Mouse (Mus musculus): ENCODE results near the gene Kcnd3. TPM values are rescaled to one million over a fixed set of nuclear protein-coding genes. Genes with fewer than 3 reads are reported as not detected.

Kcnd3 gene
- total RNA-seq, 2 experiments from 2014 or later: 40.5 to 43.4 TPM

DNA sequence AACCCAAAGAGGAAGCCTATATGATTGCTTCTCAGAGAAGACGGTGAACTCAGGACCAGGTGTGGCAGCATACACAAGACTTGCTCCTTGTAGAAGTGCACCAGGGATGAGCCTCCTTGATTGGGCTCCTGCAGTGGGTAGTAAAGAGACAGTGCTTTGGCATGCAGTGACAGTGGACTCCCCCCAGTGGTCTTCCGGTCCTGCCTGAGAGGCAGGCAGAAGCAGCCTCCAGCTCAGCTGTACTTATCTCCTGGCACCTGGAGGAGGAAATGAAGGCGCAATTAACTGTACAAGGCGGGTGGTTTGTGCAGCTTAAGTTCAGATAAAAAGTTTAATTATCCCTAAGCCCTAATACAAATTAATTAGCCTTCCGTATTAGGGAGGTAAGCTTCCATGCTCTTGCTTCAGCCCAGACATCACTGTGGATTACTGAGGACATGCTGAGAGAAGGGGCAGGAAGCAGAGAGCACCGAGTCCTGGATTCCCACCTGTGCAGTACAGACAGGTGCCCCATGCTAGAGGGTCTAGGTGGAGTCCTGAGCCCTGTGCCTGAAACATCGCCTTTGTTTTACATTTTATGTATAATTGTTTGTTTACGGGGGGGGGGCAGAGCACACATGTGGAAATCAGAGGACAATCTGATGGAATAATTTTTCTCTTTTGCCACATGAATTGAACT, 196.9 kb downstream of the Kcnd3 start:
- no peak for DNase-seq (ENCODE audit: low spot score in 2 of 2)

DNA sequence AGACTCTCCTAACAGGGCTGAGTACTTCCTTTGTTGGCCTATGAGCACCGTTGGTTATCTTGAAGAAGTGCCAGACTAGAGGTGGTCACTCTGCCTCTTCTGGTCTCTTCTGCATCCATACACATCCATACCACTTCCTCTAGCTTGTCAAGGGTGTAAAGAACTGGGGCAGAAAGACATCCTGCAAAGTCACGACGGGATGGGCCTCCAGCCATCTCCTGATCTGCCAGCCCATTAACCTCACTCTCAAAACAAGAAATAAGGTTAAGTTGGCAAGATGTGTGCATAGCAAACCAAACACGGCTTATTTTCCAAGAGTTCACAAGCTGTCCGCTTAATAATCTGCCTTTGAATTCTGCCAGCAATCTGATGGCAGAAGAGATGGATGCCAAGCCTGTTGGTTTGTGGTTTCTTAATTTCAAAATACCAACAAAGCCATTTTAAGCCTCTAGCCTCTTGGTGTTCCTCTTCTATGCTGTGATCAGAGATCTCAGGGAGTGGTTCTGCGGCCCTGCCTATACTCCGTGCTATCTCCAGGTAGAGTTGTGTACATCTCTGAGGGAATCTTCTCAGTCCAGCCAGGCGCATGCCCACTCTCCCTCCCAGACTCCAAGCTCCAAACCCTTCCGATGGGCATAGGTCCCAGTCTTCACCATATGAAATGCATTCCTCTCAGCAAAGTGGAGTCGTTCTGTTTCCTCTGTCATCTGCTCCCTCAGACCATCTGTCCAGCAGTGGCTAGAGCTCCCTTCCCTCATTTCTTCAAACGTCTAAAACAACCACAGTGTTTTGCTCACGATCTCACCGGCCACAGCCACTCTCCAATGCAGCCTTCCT, 201.6 kb downstream of the Kcnd3 start:
- peak in 1 of 2 experiments; percentile 36 for DNase-seq (ENCODE audit: low spot score in 2 of 2)

DNA sequence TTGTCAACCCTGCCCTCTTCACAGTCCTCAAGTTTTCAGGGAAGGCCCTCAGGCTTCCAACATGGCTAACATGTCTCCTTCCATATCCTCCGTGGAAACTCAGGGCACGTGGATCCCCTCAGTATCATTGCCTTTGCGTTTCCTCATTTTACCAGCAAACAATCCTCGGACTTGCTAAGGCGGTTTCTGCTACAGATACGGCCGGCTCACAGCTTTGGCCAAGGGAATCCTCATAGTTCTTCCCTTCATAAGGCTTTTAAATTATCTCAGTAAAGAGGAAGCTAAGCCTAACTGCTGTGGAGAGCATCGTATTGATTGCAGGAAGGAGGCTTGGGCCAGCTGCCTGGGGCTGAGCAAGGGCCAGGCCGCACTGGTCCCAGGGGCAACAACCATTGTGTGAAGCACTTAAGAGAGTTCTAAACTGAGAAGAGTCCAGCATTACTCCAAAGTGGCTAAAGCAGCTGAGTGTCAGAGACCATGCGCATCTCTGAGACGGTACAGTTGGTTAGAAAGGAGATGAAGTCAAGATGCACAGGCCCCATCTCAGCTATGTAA, 203.0 kb downstream of the Kcnd3 start:
- DNase-seq (ENCODE audit: low spot score in 2 of 2): no peak

DNA sequence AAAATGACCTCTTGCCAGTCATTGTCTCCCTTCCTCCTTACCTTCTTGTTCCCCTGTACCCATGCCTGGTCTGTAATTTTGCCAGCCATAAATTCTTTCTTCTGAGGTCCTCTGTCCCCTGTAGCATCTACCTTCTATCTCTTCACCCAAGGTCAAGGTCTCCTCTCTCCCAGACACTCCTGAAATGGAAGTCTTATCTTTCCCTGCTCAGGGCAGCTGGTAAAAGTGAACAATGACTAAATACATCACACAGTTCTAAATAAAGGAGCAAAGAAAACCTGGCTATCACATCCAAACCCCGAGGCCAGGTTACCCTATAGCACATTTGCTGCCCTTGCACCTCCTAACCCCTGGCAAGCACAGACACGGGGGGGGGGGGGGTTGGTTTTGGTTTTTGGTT, 208.4 kb downstream of the Kcnd3 start:
- DNase-seq (ENCODE audit: low spot score in 2 of 2): no peak

DNA sequence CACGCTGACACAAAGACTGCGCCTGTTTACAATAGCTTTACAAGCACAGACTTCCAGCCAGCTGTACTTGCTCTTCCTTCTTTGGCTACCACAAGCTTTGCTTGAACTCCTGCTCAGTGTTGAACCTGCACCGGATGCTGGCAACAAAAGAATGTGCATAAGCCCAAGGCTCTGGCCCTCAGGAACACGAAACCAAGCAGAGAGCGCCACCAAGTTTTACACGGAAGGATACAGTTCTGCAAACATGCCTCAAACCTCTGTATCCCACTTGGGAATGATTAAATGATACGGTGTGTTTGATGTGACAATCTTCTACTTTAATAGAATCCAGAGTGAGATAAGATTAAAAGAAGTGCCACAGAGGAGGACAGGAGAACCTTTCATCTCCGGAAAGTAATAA, 210.9 kb downstream of the Kcnd3 start:
- DNase-seq (ENCODE audit: low spot score in 2 of 2): no peak

DNA sequence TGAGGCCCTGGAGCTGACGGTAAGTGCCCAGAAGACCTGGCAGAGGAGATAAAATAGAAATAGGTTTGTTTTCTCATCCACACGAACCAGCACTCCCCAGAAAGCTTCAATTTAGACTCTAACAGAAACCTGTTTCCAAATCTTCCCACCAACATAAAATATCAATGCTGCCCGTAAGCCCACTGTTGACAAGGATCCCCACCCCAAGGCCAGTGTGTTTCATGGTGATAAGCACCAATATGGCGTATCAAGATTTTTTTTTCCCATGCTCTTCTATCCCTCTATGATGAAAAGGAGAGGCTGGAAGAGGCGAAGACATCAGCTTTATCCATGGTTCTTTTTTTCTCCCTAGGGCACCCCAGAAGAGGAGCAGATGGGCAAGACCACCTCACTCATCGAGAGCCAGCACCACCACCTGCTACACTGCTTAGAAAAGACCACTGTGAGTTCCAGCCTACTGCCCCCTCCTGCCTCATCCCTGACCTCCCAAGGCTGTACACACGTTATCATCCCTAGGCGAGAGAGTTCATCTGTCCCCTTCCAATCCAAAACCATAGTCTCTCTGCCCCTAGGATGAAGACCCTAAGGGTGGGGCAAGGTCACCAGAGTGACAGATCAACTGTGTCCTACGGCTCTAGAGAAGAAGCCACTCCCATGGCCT, 213.1 kb downstream of the Kcnd3 start:
- DNase-seq (ENCODE audit: low spot score in 2 of 2): no peak

DNA sequence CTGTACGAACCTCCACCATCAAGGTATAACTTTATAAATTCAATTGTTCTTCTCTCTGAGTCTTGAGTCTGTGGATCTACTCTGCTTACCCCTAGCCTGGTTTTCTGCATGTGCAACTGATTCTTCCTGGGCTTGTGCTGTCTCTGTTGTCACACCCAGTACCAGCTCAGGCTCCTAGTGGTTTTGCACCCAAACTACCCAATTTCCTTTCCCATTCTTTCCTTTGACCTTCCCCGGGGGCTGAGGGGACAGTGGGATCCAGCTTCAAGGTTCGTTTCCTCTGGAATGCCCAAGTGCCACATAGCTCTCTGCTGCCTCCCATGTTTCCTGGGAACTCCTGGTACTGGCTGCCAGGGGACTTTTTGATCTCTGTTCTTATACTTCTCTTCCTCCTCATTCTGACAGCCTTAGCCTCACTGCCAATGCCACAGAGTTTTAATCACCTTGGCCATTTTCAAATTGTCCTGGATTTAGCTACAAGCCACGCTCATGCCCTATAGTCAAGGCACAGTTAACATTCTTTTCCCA, 214.9 kb downstream of the Kcnd3 start:
- no peak for DNase-seq (ENCODE audit: low spot score in 2 of 2)

DNA sequence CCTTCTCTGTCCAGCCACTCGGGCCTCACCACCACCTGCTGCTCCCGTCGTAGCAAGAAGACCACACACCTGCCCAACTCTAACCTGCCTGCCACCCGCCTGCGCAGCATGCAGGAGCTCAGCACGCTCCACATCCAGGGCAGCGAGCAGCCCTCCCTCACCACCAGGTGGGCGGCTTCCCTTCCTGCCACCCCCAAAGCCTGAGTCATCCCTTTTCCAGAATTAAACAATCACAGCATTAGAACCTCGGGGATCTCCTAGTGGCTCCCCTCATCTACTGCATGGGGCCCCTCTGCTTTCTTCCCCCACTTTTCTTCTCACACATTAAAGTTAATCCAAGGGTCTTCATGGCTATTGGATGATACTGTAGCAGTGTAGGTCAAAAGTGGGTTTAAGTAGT, 216.0 kb downstream of the Kcnd3 start:
- no peak for DNase-seq (ENCODE audit: low spot score in 2 of 2)

DNA sequence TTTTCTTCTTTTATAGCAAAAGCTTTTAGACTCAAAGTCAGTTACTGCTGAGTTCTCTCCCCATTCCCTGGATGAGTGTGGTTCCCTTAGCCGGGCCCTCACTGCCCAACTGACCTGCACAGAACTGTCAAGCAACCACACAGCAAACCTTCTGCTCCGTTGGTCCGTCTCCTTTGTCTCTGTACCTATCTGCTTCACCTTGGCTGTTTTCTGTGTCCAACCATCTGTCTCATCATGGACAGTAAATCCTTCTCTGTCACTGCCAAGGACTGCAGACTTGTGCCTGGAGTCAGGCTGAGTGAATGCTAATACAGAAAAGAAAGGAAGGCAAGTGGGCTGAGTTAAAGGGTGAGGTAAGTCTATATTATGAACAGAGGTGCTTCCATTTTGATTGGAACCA, 217.6 kb downstream of the Kcnd3 start:
- DNase-seq (ENCODE audit: low spot score in 2 of 2): no peak

DNA sequence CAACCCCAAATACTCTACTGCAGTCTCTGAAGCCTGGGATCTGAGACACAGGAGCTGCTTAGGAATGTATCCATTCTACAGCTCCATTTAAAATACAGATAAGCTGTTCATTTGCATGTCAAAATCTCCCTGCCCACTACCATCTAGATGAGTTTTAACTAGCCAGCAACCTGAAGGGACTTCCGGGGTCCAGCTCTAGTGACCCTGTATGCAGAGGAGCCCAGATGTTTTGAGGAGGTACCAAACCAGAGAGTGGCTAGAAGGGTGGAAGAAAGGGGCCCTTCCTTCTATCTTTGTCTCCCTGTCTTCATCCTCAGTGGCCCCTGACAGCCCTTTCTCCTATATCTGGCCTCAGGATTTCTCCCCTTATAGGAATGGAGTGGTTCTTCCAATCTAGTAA, 218.7 kb downstream of the Kcnd3 start:
- DNase-seq (ENCODE audit: low spot score in 2 of 2): no peak

DNA sequence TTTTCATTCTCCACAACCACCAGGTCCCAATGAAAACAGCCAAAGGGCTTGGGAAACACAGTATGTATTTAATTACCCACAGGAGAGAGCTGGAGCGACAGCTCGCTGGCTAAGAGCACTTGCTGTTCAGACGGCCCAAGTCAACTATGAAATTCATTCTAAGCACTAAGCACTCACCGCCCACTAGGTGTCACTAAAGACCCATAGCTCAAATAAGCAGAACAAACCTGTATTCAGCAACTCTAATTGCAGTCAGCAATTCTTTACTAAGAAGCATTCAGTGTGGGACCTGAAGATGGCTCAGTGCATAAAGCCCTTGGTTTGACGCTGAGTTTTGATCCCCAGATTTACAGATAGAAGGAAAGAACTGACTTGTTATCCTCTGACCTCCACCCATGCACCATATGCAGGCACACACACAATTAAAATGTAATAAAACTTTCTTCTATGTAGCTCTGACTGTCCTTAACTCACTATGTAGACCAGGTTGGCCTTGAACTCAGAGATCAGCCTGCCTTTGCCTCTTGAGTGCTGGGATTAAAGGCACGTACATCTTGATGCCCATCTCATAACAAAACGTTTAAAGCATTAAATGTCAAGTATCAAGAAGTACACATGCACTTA, 222.6 kb downstream of the Kcnd3 start:
- DNase-seq (ENCODE audit: low spot score in 2 of 2): peak; percentile 59 to 76

DNA sequence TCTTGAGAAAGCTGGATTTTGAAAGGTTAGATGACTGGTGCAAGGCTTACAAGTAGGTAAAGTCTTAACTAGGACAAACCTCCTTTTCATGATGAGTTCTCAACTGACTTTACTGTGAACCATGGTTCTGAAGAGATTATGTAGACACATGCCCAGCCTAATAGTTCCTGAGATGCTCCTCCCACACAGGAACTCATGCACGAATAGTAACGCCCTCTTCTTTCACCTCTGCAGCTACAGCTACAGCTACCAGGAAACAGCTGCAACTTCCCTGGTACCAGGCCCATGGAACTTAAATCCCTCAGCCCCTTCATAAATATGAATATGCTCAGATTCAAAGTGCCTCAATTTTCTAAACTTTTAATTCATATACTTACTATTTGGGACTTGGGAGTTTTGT, 223.8 kb downstream of the Kcnd3 start:
- DNase-seq (ENCODE audit: low spot score in 2 of 2): no peak

DNA sequence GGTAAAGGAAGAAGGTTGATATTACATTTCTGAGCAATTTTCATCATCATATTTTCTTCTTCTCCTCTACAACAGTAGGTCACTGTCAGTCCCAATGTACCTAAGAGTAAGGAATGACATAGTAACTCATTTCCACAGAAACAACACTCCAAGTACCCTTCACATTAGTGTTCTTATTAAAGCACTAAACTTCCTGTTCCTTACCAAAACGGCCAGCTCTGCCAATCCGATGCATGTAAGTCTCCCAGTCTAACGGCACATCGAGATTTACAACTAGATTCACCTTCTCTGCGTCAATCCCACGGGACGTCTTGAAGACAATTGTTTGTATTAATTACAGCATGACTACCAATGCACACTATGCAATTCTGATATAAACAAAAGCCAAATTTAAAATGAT, 228.2 kb downstream of the Kcnd3 start:
- no peak for DNase-seq (ENCODE audit: low spot score in 2 of 2)

DNA sequence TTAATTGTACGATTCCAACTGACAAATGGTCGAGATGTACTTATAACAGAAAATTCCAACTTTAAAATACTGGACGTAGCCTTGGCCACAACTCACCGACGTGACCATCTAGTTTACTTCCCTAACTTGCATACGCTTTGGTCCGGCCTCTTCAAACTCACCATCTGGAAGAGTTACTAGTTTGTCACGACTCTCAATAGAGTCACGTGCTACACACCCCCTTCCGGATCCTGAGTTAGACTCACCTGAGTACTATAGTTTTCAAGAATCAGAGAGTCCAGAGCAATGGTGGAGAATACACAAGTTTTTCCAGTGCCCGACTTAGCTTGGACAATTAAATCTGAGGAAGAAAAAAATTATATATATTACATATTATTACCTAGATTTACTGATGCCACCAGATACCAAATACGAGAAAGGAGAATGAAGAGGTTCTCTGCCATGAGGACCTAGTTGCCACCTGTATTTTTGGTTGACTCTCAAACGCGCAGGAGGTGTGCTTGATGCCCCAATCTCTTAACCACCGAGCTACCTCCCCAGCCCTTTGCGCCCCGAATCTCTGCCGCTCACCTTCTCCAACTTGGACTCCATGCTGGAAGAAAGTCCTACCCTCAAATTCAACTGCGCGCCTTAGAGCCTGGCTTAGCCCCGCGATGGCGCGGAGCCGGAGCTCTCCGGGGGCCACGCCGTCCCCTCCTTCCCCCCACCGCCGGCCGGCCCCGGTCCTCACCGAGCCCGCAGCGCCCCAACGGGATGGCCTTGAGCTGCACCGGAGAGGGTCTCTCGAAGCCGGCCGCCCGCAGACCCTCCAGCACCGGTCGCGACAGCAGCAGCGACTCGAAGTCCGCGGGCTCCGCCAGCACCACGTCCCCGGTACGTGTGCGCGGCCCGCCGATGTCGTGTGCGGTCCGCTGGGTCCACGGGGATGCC, 234.5 kb downstream of the Kcnd3 start:
- no peak for DNase-seq (ENCODE audit: low spot score in 2 of 2)

DNA sequence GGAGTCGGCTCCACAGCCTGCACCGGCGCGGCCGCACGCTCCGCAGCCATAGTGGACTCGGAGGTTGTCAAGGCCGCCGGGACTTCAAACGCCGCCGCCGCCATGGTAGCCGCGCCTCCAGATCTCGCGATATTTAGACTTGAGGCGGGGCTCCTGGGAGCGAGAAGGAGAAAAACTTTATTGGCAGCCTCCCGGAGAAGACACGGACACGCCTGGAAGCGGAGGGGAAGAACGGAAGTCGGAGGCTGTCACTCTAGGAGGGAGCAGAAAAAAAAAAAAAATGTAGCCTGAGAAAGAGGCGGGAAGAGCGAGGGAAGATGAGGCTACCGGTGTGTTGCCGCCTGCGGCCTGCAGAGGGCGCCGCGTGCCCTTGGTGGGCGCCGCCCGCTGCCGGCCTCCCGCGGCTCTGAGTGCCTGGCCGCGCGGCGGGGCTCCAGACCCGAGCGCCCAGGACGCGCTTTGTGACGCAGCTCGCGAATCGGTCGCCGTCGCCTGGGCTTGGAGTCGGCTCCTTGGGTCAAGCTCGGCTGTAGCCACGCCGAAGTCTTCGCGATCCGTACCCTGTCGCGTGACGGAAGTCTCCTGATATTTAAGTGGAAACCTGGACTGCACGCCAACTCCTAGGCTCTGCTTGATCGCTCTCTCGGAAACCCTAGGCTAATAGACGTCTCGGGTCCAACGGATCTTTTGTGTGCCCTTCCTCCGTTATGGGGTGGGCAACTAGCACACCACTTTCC, 235.4 kb downstream of the Kcnd3 start, which contains the start of gene Ddx20:
Gene Ddx20, minus strand, starts transcription at position 251 of the 737 bp plus-strand sequence.
- DNase-seq (ENCODE audit: low spot score in 2 of 2): peak; percentile 90 to 94

DNA sequence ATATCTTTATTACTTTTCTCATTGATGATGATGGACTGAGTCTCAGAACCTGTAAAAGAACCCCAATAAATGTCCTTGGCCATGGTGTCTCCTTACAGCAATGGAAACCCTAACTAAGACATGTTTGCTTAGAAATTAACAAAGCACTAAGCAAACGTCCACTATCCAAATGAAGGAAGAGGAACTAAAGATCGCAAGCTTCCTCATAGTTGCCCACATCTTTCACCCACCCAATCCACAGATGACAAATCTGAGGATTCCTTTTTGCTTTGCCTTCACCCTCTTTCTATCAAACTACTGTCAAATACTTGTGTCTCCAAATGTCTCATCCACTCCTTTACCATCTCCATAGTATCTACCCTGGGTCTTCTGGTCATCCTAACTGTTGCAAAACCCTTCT, 236.4 kb downstream of the Kcnd3 start:
- DNase-seq (ENCODE audit: low spot score in 2 of 2): no peak

DNA sequence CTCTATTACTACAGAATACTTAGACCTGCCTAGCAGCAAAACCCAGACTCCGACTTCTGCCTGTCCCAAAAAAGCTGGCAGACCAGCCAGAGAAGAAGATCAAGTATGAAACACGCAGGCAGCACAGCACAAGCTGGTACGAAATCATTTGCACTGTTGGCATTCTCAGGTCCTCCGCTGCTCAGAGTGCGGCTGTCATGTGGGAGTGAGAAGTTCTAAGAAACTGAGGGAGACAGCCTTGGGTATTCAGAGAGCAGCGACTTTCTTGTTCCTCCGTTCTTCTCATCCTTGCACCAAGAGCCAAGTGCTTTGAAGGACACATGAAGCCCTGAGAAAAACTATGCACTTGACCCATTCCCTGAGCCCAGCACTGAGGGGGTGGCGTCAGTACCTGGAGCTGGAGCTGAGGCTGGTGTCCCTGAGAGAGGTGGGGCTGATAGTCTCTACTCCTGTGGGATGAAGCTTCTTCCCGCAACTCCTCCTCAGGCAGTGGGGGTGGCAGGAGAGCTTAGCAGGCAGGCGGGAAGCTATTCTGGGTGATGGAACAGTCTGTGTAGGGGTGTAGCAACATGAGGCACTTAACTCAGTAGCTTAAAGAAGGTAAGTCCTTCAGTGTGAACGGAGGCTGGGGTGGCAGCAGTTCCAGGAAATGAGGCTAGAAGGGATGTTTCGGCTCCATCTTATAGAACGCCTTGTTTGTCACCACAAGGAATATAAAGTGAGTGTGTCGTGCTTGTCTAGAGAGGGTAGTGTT, 241.4 kb downstream of the Kcnd3 start:
- DNase-seq (ENCODE audit: low spot score in 2 of 2): peak in 1 of 2 experiments; percentile 20

Data from layer of hippocampus, postnatal 10 days (tissue).